Mouse (Mus musculus) G1E-ER4 (cell line): ENCODE data around the gene Clic1. TPM values are rescaled to one million over a fixed set of nuclear protein-coding genes. Genes with fewer than 3 reads are reported as not detected.
A peak's percentile ranks its signal among the peaks of the same experiment; 100 is the strongest.

ENCODE experiments used
- GATA1 ChIP-seq: IDR thresholded peaks from one replicate; pipeline ENCODE4 v1.8.0; 2012; ENCODE audit warnings: low read length, inconsistent platforms
- polyA plus RNA-seq: library from polyadenylated mRNA; stranded (reverse); fragments of >175 nt; gene quantifications from 2 replicates; pipeline ENCODE4 v1.2.3, GENCODE M21; 2012

Clic1 gene
- polyA plus RNA-seq, 1 experiment, result 168 TPM

GRCm38 (mm10) chr17:35016791-35017705 is 32.7 kb upstream of the Clic1 start:
- TF ChIP-seq GATA1, result no peak

- TF ChIP-seq GATA1, result no peak
Observed at GRCm38 (mm10) chr17:35017706-35018030, 32.1 kb upstream of the Clic1 start.

DNA sequence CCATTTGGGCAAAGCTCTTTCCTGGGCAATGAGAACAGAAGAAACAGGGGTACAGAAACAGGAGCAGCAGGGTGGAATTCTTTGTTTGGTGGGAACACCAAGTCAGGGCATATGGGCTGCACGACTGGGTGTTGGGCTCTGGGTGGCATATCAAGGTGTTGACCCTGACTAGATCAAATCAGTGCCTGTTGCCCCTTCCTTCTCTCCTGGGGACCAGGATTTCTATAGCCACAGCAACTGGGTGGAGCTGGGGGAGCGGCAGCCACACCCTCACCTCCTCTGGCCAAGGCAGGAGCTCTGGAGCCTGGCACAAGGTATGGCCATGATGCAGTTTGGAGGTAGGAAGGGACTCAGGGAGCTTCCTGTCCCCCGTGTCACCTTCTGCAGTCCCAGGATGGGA is 31.6 kb upstream of the Clic1 start:
- TF ChIP-seq GATA1, result no peak

DNA sequence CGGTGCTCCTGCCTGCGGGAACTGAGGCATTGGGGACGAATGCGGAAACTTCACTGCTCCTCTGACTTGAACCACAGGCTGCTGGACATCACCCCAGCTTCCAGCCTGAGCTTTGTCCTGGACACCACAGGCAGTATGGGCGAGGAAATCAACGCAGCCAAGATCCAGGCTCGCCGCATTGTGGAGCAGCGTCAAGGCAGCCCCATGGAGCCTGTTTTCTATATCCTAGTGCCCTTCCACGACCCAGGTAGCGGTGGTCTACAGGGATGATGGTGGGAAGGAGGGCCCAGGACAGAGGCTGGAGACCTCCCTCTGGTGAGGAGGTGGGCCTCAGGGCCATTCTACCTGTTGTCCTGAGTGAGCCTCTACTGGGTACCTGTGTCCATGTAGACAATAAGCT is 29.9 kb upstream of the Clic1 start:
- TF ChIP-seq GATA1, result no peak

DNA sequence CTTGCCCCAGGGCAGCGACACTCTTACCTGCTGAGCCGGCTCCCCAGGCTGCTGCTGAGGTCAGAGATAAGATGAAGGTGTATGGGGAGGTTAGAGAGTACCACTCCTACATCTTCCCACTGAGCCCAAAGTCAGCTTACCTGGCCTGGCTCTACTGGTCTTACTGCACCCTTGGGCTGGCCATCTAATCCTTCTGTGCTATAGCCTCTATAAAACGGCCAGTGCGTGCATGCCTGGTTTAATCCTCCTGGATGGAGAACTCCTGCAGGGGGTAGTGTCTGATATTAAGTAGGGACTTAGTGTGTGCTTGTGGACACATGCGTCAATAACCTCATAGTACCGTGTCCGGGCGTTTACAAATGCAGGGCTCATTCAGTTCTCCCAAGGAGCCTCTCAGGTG is 29.2 kb upstream of the Clic1 start:
- TF ChIP-seq GATA1, result no peak

- no peak for TF ChIP-seq GATA1
Observed at GRCm38 (mm10) chr17:35021163-35021808, 28.5 kb upstream of the Clic1 start.

GRCm38 (mm10) chr17:35021842-35022477 is 27.8 kb upstream of the Clic1 start:
- peak; percentile 100 for TF ChIP-seq GATA1

GRCm38 (mm10) chr17:35022541-35023060 is 27.2 kb upstream of the Clic1 start:
- no peak for TF ChIP-seq GATA1

- no peak for TF ChIP-seq GATA1
Observed at GRCm38 (mm10) chr17:35023221-35023620, 26.5 kb upstream of the Clic1 start.

GRCm38 (mm10) chr17:35023756-35024155 is 26.0 kb upstream of the Clic1 start:
- no peak for TF ChIP-seq GATA1

- TF ChIP-seq GATA1, result no peak
Observed at GRCm38 (mm10) chr17:35024261-35024660, 25.5 kb upstream of the Clic1 start.

DNA sequence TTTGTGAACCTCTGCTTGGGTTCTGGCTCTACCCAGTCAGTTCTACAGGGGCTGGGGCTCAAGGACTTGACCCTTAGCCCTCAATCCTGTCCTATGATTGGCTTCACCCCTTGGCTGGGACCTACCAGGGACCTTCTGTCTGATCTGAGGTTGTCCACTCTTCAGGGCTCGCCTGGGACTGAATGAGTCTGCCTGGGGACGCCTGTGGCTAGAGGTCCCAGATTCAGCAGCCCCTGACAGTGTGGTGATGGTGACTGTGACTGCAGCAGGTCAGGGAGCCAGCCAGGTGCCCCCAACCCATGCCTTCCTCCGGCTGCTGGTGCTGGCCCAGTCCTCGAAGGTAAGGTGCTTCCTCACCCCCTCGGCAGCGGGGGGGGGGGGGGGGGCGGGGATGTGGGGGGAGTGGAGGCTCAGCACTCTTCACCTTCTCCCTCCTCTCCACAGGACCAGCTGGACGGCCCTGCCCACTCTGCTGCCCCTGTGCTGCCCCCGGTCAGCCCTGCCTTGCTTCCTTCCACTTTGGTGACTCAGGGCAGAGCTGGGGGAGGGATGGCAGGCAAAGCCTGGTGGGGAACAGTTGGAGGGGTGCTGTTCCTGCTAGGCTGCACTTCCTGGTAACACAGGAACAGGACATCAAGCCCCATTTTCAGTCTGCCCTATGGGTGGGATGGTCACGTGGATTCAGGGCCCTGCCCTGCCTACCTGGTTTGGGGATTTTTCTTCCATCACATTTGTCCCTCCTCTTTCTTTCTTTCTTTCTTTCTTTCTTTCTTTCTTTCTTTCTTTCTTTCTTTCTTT is 24.9 kb upstream of the Clic1 start:
- no peak for TF ChIP-seq GATA1

GRCm38 (mm10) chr17:35026206-35026605 is 23.6 kb upstream of the Clic1 start:
- no peak for TF ChIP-seq GATA1

DNA sequence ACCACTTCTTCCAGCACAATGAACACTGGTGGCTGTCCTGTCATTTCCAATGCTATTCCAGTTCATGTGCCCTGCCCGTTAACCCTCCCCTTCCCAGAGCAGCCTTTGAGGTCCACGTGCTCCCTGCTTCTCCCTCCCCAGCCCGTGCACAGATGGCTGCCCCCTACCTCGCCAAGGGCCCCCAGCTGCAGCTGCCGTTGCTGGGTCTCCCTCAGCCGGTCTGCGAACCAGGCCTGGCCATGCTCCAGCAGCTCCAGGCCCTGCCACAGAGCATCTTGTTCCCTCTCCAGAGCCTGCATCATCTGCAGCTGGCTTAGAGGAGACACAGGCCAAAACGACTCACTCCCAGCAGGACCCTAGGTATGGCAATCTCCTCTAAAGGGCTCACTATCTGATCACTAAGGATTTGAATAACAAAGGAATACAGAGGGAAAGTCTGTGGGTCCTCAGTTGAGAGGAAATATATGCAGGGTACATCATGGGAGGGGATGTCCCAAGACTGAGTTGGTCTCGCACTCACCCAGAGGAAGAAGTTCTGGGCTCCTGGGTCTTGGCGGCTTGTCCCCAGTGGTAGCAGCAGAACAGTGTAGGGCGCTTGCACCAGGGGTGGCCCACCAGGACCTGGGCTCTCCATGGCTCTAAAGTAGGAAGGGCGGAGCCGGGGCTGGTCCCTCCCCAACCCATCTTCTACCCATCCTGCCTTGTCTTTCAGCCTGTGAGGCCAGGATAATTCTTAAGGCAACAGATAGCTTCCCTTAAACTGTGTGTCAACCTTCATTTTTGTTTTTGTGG is 22.3 kb upstream of the Clic1 start, which contains the start of gene Sapcd1:
Sapcd1 (minus strand) TSS at position 740 of the 792 bp plus-strand sequence.
- no peak for TF ChIP-seq GATA1
